Mouse (Mus musculus) cerebellum, adult 2 months (tissue): Measurements from ENCODE around the gene Strn4.

Experiments
- CTCF ChIP-seq: fragments of 200-500 bp; IDR thresholded peaks from 2 replicates; pipeline ENCODE4 v1.5.1; 2011; ENCODE audit warnings: low read depth, mild to moderate bottlenecking, control low read depth, low read length, moderate library complexity, borderline replicate concordance; ENCODE audit not compliant: insufficient read depth
- POLR2A ChIP-seq: fragments of 200-500 bp; IDR thresholded peaks from 2 replicates; pipeline ENCODE4 v1.6.1; 2011; ENCODE audit warnings: low read length, control low read depth, borderline replicate concordance; ENCODE audit not compliant: insufficient read depth

- TF ChIP-seq POLR2A: no peak
- no peak for TF ChIP-seq CTCF
Measured at GRCm38 (mm10) chr7:16867488-16867887, 51.8 kb downstream of the Strn4 start.
